Mouse (Mus musculus): Measurements from ENCODE around the gene Nos2. TPM values are rescaled to one million over a fixed set of nuclear protein-coding genes. Genes with fewer than 3 reads are reported as not detected.

Gene Nos2
- polyA plus RNA-seq, 1 experiment from 2014 or later, result 0.21 TPM

DNA sequence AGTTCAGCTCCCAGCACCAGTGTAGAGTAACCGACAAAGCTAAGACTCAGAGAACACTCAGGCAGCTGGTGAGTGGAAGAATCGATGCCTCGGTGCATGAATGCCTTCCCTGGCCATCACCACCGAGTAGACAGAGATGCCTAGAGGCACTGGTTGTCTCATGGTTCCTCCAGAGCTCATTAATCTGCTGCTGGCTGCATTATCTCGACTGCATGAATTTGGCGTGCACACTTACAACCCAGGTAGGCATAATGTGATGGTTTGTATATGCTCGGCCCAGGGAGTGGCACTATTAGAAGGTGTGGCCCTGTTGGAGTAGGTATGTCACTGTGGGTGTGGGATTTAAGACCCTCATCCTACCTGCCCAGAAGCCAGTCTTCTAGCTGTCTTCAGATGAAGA lies 88.3 kb downstream of the Nos2 start:
- Histone ChIP-seq H3K4me3 (ENCODE audit: low read depth, low read length) (no peak overlapping the region), H3K27me3 (replicated peaks; ENCODE audit: control insufficient read depth, insufficient read depth, low read length) (no peaks in the 10 kb centered on the region), H3K36me3 (ENCODE audit: control insufficient read depth, insufficient read depth) (0 out of 2 replicates have a peak, but pooled peaks cover under 1% of the 10 kb centered on the region), H3K9me3 (ENCODE audit: control insufficient read depth) (no peaks in the 10 kb centered on the region), H3K9ac (ENCODE audit: low read depth, low read length) (no peak overlapping the region), H3K4me1 (replicated peaks; ENCODE audit: control insufficient read depth, insufficient read depth, low read length) (0 out of 2 replicates have a peak, but pooled peaks cover 3% of the 10 kb centered on the region), H3K27ac (ENCODE audit: low read depth, low read length) (no peak overlapping the region; the same call in 1 of the 2 replicates), H3K4me2 (replicated peaks; ENCODE audit: low read depth) (no peak overlapping the region)
- no peak for TF ChIP-seq CTCF (IDR thresholded peaks at IDR 0.05; ENCODE audit: low read depth)
- ATAC-seq, result no peak
- WGBS, result 76% methylated on average over 7 of the region's 7 CpGs

Other genes with a start within 250 kb of the Nos2 start
- gene Nlk, start 223.4 kb upstream of the Nos2 start, polyA plus RNA-seq (2015; fragmentation: Nextera tagmentation; extraction: Ambion mirVana), result 14.2 and 15.7 TPM in 2 replicates
- 32.0 and 33.4 TPM in 2 replicates for gene Ccnq, start 169.1 kb upstream of the Nos2 start, polyA plus RNA-seq (2015; fragmentation: Nextera tagmentation; extraction: Ambion mirVana)
- 15.6 and 20.4 TPM in 2 replicates for gene Lyrm9, start 94.2 kb upstream of the Nos2 start, polyA plus RNA-seq (2015; fragmentation: Nextera tagmentation; extraction: Ambion mirVana)
- gene Lgals9, start 64.2 kb downstream of the Nos2 start, polyA plus RNA-seq (2015; fragmentation: Nextera tagmentation; extraction: Ambion mirVana), result 526 and 586 TPM in 2 replicates
- gene Ksr1, start 225.6 kb downstream of the Nos2 start, polyA plus RNA-seq (2015; fragmentation: Nextera tagmentation; extraction: Ambion mirVana), result 4.7 and 6.8 TPM in 2 replicates

Data from intestine, postnatal 0 days (tissue).